Mouse (Mus musculus) lung, postnatal 36 days (tissue): Measurements from ENCODE around the gene Hebp1.

Experiments used
- DNase-seq: peaks from one replicate; pipeline ENCODE4 v3.0.0; 2022; ENCODE audit warnings: mixed read lengths

Hebp1 gene

GRCm38 (mm10) chr6:135196707-135197106 is 1.1 kb downstream of the Hebp1 start:
- no peak for DNase-seq

GRCm38 (mm10) chr6:135194907-135195306 is 2.9 kb downstream of the Hebp1 start:
- DNase-seq: no peak

GRCm38 (mm10) chr6:135193733-135194132 is 4.1 kb downstream of the Hebp1 start:
- no peak for DNase-seq

- no peak for DNase-seq
Measured at GRCm38 (mm10) chr6:135192993-135193392, 4.8 kb downstream of the Hebp1 start.

DNA sequence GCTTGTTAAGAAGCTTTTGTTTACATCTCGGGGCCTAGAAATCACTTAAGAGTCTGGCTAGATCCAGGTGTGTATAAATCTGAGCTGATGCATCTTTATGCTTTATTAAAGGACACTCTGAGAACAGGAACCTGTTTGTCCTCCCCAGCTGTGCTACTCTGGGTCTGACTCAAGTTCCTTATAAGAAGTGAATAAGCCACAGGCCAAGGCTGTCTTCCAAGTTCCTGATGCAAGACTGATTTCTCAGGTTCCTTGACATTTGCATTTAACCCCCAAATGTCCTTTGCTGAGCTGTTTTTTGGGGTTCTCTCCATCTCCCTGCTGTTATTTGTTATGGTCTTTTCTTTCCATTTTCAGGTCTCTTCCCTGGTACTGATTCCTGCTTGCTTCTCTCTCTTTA is 5.9 kb downstream of the Hebp1 start:
- DNase-seq: peak; percentile 49

DNA sequence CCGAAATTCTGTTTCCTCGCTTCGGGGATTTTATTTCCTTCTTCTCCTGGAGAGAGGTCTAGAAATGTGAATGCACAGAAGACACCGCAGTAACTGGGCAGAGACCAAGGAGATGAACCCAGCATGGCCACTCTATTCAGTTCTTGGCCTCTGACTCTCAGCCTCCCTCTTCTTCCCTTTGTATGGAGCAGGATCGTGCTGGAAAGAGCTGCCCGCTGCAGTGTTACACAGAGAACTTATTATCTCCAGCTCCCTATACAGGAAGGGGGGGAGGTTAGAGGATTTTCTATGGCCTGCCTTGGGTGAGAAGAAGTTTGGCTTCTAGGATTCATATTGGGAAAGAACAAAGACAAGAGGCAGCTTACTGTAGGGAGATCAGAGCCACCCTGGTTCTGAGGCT is 7.7 kb downstream of the Hebp1 start:
- no peak for DNase-seq

DNA sequence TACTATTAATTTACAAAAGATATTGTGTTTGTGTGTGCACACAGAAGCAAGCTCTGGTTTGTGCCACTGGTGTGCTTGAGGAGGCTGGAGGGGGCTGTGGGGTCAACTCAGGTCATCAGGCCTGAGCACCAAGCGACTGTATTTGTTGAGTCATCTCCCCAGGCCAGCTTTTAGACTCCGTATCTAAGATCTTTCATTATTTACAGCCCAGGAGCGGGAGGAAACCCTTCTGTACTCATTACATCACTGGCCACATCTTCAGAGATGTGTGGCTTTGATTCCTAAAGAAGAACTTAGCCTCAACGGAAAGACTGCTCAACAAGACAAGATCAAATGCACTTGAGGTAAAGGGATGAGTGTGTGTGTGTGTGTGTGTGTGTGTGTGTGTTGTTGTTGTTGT is 9.2 kb downstream of the Hebp1 start:
- DNase-seq: no peak

- DNase-seq: no peak
Measured at GRCm38 (mm10) chr6:135187076-135187917, 10.5 kb downstream of the Hebp1 start.

GRCm38 (mm10) chr6:135183961-135184360 is 13.9 kb downstream of the Hebp1 start:
- DNase-seq: peak; percentile 61

DNA sequence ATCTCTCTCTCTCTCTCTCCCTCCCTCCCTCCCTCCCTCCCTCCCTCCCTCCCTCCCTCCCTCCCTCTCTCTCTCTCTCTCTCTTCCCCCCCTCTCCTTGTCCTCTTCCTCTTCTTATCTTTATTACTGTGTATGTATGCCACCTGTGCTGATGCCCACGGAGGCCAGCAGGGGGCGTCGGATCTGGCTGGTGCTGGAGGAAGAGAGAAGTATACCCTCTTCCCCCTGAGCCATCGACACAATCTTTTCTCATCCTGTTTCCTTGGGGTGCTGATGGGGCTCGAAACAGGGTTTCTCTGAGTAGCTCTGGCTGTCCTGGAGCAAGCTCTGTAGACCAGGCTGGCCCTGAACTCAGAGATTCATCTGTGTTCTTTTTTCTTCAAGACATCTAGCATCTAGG is 14.9 kb downstream of the Hebp1 start:
- no peak for DNase-seq

DNA sequence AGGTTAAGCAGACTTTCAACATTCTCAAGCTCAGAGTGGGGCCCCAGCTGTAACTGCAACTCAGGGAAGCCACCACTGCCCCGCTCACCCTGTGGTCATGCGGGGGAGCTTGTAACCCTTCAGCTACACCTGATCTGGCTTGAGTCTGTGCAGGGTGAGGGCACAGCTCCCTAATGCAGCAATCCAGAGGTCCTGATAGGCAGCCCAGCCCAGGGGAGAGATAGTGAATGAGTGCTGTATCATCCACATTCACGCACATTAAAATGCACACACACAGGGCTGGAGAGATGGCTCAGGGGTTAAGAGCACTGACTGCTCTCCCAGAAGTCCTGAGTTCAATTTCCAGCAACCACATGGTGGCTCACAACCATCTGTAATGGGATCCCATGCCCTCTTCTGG is 19.2 kb downstream of the Hebp1 start:
- DNase-seq: no peak

- DNase-seq: no peak
Measured at GRCm38 (mm10) chr6:135177271-135177670, 20.6 kb downstream of the Hebp1 start.

GRCm38 (mm10) chr6:135175014-135175413 is 22.8 kb downstream of the Hebp1 start:
- no peak for DNase-seq

DNA sequence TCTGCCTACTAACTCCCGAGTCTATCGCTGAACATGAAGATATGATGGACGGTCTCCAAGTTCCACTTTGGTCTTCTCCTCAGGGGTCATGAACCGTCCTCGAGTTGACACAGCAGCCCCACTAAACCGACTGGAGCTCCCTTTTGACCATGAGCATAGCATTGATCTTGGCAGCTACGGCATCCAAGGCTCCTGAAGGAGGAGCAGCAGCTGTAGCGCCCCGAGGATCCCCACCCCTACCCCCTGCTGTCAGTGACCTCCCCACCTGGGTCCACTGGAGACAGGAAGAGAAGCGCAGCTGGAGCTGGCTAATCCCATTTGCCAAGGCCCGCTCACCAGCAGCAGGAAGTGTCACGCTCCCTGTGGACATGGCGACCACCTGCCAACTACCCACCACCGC is 26.1 kb downstream of the Hebp1 start:
- no peak for DNase-seq

DNA sequence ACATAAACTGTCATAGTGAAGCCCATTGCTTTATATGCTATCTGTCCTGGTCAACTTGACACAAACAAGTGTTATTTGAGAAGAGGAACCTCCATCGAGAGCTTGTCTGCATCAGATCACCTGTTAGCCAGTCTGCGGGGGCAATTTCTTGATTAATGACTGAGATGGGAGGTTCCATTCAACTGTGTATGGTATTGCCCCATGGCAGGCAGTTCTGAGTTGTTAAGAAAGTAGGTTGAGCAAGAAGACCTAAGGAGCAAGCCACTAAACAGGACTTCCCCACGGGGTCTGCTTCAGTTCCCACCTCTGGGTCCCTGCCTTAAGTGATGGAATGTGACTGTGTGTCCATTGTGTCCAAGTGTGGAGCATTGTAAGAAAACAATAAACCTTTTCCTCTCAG is 28.6 kb downstream of the Hebp1 start:
- DNase-seq: no peak

GRCm38 (mm10) chr6:135168471-135168870 is 29.4 kb downstream of the Hebp1 start:
- DNase-seq: peak; percentile 74

DNA sequence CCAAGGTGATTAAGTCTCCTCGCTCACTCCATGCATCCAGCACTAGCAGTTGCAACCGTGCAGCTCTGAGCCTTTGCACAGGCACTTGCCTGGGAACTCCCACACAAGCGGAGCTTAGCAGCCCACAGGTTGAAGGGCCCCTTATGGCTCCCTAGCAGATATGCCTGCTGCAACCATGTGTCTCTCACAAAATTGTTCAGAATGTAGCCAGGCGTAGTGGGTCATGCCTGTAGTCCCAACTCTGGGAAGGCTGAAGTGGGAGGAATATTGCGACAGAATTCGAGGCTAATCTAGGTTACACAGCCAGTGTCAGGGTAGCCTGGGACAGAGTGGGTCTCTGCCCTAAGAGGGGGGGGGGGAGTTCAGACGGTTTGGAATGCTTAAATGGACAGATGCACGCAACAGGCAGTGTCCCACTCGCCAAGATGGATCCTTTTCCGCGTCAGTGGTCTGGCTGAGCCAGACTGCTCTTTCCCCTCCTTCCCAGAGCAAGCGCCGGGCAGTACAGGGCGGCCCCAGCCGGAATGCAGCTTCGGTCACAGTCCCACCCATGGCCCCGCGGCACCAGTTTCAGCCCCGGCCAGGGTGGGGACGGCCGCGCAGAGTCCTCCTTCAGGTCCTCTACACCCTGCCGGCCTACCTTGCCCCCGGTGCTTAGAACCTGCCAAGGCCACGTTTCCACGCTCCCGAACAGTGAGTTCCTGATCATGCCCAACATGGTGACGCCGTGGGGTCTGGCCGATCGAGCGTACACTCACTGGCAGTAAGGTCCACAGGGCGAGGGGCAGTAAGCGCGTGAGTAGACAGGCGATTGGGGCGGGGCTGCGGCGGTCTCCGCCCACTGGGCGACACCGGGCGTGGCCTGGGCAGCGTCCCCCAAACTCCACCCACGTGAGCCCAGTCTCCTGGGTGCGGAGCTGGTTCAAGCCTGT is 30.2 kb downstream of the Hebp1 start:
- peak; percentile 94 for DNase-seq

GRCm38 (mm10) chr6:135166712-135167111 is 31.1 kb downstream of the Hebp1 start:
- no peak for DNase-seq

DNA sequence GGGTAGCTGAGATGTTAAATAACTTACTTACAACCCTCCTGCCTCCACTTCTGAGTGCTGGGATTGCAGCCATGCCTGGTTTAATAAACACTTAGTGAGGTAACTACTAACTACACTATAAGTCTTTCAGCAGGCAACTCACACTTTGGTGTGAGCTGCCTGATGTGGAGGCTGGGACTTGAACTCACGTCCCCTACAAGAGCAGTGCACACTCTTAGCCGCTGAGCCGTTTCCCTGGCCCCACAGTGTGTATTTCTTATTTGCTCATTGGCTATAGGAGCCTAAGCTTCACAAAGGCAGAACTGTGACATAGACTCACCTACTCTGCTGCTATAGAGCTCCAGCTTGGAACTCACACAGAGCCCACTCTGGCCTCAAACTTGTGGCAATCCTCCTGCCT is 31.6 kb downstream of the Hebp1 start:
- no peak for DNase-seq

DNA sequence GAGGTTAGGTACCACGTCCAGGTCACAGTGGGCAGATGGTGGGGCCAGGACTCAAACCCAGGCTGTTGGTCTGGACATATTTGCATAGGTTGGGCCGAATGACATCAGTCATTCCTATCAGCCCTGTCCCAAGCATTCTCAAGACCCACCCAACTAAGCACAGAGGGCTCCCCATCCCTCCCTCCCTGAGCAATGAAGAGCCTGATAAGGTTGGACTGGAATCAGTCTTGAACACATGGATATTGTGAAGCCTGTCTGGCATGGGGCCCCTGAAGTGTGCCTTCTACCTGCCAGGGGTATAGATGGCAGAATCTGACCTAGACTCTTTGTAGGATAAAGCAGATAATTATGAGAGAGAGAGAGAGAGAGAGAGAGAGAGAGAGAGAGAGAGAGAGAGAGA is 32.1 kb downstream of the Hebp1 start:
- DNase-seq: no peak

GRCm38 (mm10) chr6:135165191-135165590 is 32.6 kb downstream of the Hebp1 start:
- DNase-seq: no peak

- no peak for DNase-seq
Measured at GRCm38 (mm10) chr6:135162861-135163260, 35.0 kb downstream of the Hebp1 start.

- no peak for DNase-seq
Measured at GRCm38 (mm10) chr6:135162311-135162710, 35.5 kb downstream of the Hebp1 start.

DNA sequence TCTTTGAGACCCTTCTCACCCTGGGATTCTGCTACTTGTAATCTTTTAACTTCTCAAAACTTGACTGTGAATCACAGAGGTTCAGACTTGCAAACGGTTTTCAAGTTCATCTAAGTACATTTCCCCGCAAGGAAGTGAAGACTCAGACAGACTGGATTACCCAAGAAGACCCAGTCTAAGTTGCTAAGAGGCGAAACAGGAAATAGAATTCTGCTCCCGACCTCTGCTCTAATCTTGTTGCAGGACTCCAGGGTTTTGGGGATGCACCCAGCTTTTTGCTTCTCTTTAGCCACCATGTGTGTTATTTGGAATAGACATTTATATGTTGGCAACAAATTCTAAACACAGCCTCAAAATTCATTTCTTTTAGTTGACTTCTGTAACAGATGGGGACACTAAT is 36.5 kb downstream of the Hebp1 start:
- no peak for DNase-seq
